9 mouse cellular contexts compared by ENCODE assay signal in the genomic region with DNA sequence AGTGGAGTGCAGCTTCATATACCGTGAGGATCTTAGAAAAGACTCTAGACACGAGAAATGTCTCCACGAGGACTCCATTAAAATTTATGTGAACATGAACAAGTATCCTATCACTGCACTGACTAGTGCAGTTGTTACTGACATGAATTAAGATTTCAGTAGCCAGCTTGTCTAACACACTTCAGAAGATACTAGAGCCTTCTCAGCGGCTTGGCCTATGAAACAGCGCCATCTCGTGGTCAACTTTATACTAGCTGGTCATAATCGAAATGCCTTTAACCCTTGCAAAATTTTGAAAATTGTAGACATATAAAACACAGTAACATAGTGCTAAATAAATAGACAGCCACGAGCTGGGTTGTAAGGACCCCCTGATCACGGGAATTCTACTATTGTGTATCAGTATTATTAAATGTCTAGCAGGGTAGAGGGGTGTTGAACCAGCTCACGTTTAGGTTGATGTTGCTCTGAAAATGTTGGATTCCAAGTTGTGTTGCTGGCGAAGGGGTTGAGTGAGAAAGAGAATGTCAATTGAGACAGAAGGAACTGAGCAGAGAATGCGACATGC.
A peak's percentile ranks its signal among the peaks of the same experiment; 100 is the strongest.
DNase-seq lines count a peak whose midpoint lies in the region; ATAC-seq lines count a peak whose summit lies in the region.
"Had no signal": no experiment of that assay in that cellular context is flagged by ENCODE, and none has a peak within 500 bp of the region (broad histone marks: within the 10 kb centered on the region; RNA-seq: fewer than 3 reads in every experiment).

No protein-coding gene starts in this region.

- no peak overlapping the region for H3K27ac ChIP-seq in intestine, embryonic 14.5 days (ENCODE audit: low read depth)
- no peak overlapping the region for H3K27ac ChIP-seq in midbrain, embryonic 10.5 days (replicated peaks)
- H3K27ac ChIP-seq: macrophage had no signal

- no peaks in the 10 kb centered on the region for H3K9me3 ChIP-seq in intestine, embryonic 14.5 days (ENCODE audit: control insufficient read depth, low read length)
- H3K9me3 ChIP-seq in midbrain, embryonic 10.5 days (replicated peaks), result no peaks in the 10 kb centered on the region

- DNase-seq in CD4-positive, CD25-positive, alpha-beta regulatory T cell, adult 2 months (ENCODE audit: low read depth, low spot score), result peak; percentile 56
- peak; percentile 28 for DNase-seq in cerebellum, adult 9-11 months
- peak; percentile 77 to 86 for DNase-seq in frontal cortex, postnatal 36 days (ENCODE audit: low spot score in 2 of 2)
- peak; percentile 88 for DNase-seq in intestine, embryonic 14.5 days (ENCODE audit: low spot score)
- DNase-seq in left cerebral cortex, adult 18-20 months (ENCODE audit: low spot score in 2 of 2), result peak; percentile 73 to 87
- DNase-seq in midbrain, embryonic 10.5 days (ENCODE audit: low spot score), result peak; percentile 63
- peak; percentile 91 for DNase-seq in right cerebral cortex, postnatal 4 days

- H3K4me1 ChIP-seq in intestine, embryonic 14.5 days (replicated peaks; ENCODE audit: control insufficient read depth, insufficient read depth, low read length), result 0 out of 2 replicates have a peak, but pooled peaks cover 3% of the 10 kb centered on the region
- H3K4me1 ChIP-seq in midbrain, embryonic 10.5 days, result no peaks in the 10 kb centered on the region

- no peak for ATAC-seq in CD4-positive, CD25-positive, alpha-beta regulatory T cell, adult 4 months
- ATAC-seq in intestine, embryonic 14.5 days (replicated peaks; ENCODE audit: low FRiP score, low TSS enrichment, low read depth), result peak; percentile 36; the same call in 1 of the 2 replicates

- H3K36me3 ChIP-seq in intestine, embryonic 14.5 days (ENCODE audit: control insufficient read depth, insufficient read depth, low read length), result no peaks in the 10 kb centered on the region
- no peaks in the 10 kb centered on the region for H3K36me3 ChIP-seq in midbrain, embryonic 10.5 days

- H3K27me3 ChIP-seq in intestine, embryonic 14.5 days (replicated peaks; ENCODE audit: control insufficient read depth, insufficient read depth, low read length), result no peaks in the 10 kb centered on the region
- no peaks in the 10 kb centered on the region for H3K27me3 ChIP-seq in midbrain, embryonic 10.5 days (ENCODE audit: low read depth, poor library complexity, severe bottlenecking)

- no peak overlapping the region for H3K4me2 ChIP-seq in intestine, embryonic 14.5 days (ENCODE audit: low read length)

- H3K4me3 ChIP-seq in intestine, embryonic 14.5 days (ENCODE audit: low read depth, low read length), result no peak overlapping the region
- H3K4me3 ChIP-seq in midbrain, embryonic 10.5 days, result no peak overlapping the region

- H3K9ac ChIP-seq in intestine, embryonic 14.5 days (ENCODE audit: low read length), result no peak overlapping the region

- 18% methylated on average over 12 of the region's 12 CpGs for WGBS in intestine, embryonic 14.5 days
- 23% methylated on average over 12 of the region's 12 CpGs for WGBS in midbrain, embryonic 10.5 days

Comparison
In these comparisons a context has a peak if more than half of its experiments do, and no peak if none do; other contexts are left out.
1. DNase-seq: peak in every context shown above with its lines; median percentile 91 in right cerebral cortex, postnatal 4 days; 88 in intestine, embryonic 14.5 days; 82 in frontal cortex, postnatal 36 days; 80 in left cerebral cortex, adult 18-20 months; 63 in midbrain, embryonic 10.5 days; 56 in CD4-positive, CD25-positive, alpha-beta regulatory T cell, adult 2 months; 28 in cerebellum, adult 9-11 months.